8 mouse cellular contexts compared by ENCODE assay signal in the genomic region with DNA sequence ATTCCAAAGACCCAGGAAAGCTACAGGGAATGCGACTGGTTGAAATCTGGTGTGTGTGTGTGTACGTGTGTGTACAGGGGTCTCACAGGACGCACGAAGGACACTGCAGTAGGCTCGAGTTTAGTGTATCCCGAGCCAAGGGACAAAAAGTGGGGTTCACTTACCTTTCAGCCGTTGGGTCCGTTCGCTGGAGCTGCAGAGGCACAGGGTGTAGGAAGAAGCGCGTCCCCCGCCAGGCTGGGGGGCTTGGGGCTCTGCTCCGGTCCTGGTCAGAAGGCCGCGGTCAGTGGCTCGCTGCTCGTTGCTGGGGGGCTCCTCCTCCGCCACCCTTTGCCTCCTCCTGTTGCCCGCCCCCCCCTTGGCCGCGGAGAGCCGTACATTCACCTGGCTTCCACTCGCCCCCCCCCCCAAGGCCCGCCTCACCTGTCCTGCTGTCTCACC. TPM values are rescaled to one million over a fixed set of nuclear protein-coding genes. Genes with fewer than 3 reads are reported as not detected.
DNase-seq lines count a peak whose midpoint lies in the region; ATAC-seq and TF ChIP-seq lines count a peak whose summit lies in the region.

No protein-coding gene starts in this region.

- H3K27ac ChIP-seq in forebrain, embryonic 13.5 days, result no peak overlapping the region
- peak overlapping the region; percentile 99 for H3K27ac ChIP-seq in intestine, embryonic 16.5 days (ENCODE audit: low read length)

- peak; percentile 51 for DNase-seq in gastrocnemius, postnatal 25 days
- DNase-seq in gastrocnemius, adult 18-20 months (ENCODE audit: low spot score), result no peak
- DNase-seq in adrenal gland, postnatal 25 days, result peak; percentile 54
- DNase-seq in lung, adult 2 months, result peak; percentile 56
- DNase-seq in spleen, postnatal 36 days (ENCODE audit: low spot score in 2 of 2), result peak; percentile 27 to 36
- no peak for DNase-seq in natural killer cell, adult 2 months (ENCODE audit: low spot score in 2 of 2)

- no peak for TF ChIP-seq CTCF in lung, adult 2 months (IDR thresholded peaks at IDR 0.05; ENCODE audit: insufficient read depth, low read length)

- WGBS in forebrain, embryonic 13.5 days, result under 1% methylated on average over 16 of the region's 24 CpGs
- WGBS in intestine, embryonic 16.5 days, result under 1% methylated on average over 21 of the region's 24 CpGs
- WGBS in lung, adult 2 months, result under 1% methylated on average over 23 of the region's 24 CpGs

- H3K4me3 ChIP-seq in forebrain, embryonic 13.5 days, result peak overlapping the region; percentile 48
- peak overlapping the region; percentile 77 for H3K4me3 ChIP-seq in intestine, embryonic 16.5 days (ENCODE audit: low read length)
- H3K4me3 ChIP-seq in lung, adult 2 months (replicated peaks; ENCODE audit: extremely low read depth, low read depth, low read length), result peak overlapping the region; percentile 85

- no peaks in the 10 kb centered on the region for H3K9me3 ChIP-seq in forebrain, embryonic 13.5 days (replicated peaks)
- H3K9me3 ChIP-seq in intestine, embryonic 16.5 days (ENCODE audit: control insufficient read depth, low read length), result no peaks in the 10 kb centered on the region

- peaks cover 70% of the 10 kb centered on the region for H3K4me1 ChIP-seq in forebrain, embryonic 13.5 days
- peaks cover 45% of the 10 kb centered on the region for H3K4me1 ChIP-seq in intestine, embryonic 16.5 days (ENCODE audit: control insufficient read depth, insufficient read depth, low read length)
- peaks cover 29% of the 10 kb centered on the region for H3K4me1 ChIP-seq in lung, adult 2 months (ENCODE audit: control insufficient read depth, insufficient read depth, low read length)

- ATAC-seq in forebrain, embryonic 13.5 days, result no peak
- no peak for ATAC-seq in intestine, embryonic 16.5 days

- H3K36me3 ChIP-seq in forebrain, embryonic 13.5 days (ENCODE audit: poor library complexity, severe bottlenecking), result no peaks in the 10 kb centered on the region
- no peaks in the 10 kb centered on the region for H3K36me3 ChIP-seq in intestine, embryonic 16.5 days (ENCODE audit: control insufficient read depth, insufficient read depth, low read length)

- peak overlapping the region; percentile 66 for H3K9ac ChIP-seq in forebrain, embryonic 13.5 days
- peak overlapping the region; percentile 85 for H3K9ac ChIP-seq in intestine, embryonic 16.5 days (ENCODE audit: low read depth, low read length)

- no peak for TF ChIP-seq POLR2A in lung, adult 2 months (IDR thresholded peaks at IDR 0.05; ENCODE audit: borderline replicate concordance, extremely low read depth, low read depth, low read length)

- peak overlapping the region; percentile 96 for H3K4me2 ChIP-seq in forebrain, embryonic 13.5 days
- peak overlapping the region; percentile 94 for H3K4me2 ChIP-seq in intestine, embryonic 16.5 days (ENCODE audit: low read depth, low read length)

- H3K27me3 ChIP-seq in forebrain, embryonic 13.5 days, result peaks cover 27% of the 10 kb centered on the region
- no peaks in the 10 kb centered on the region for H3K27me3 ChIP-seq in intestine, embryonic 16.5 days (replicated peaks; ENCODE audit: control insufficient read depth, insufficient read depth, low read length)

RNA-seq across cellular contexts. Expression of gene Zbtb7b, which starts 1.7 kb away (rescaled TPM):
- 10 to 100 TPM; 23.0 to 23.7 TPM for total RNA-seq in gastrocnemius, postnatal 25 days (2021)
- total RNA-seq in gastrocnemius, adult 18-20 months (2021), result 10 to 100 TPM; 26.4 to 28.3 TPM
- total RNA-seq in adrenal gland, postnatal 25 days (2021), result 98.2 and 110 TPM in 2 replicates
- polyA plus RNA-seq in forebrain, embryonic 13.5 days (2015; fragmentation: Nextera tagmentation; extraction: Ambion mirVana), result 0.41 and 0.67 TPM in 2 replicates
- 10.0 and 11.3 TPM in 2 replicates for polyA plus RNA-seq in intestine, embryonic 16.5 days (2015; fragmentation: Nextera tagmentation; extraction: Ambion mirVana)
- polyA plus RNA-seq in lung, adult 2 months (2012; rRNA removed), result 63.0 and 64.0 TPM in 2 replicates

RNA-seq across cellular contexts. Expression of gene Lenep, which starts 9.7 kb away (rescaled TPM):
- 1 to 10 TPM in 1 of 2 experiments, not detected in 1; 1.2 TPM for total RNA-seq in gastrocnemius, postnatal 25 days (2021)
- under 1 TPM in 1 of 2 experiments, not detected in 1; 0.59 TPM for total RNA-seq in gastrocnemius, adult 18-20 months (2021)
- total RNA-seq in adrenal gland, postnatal 25 days (2021), result 3.1 TPM in 1 of 2 replicates, not detected in the other
- 0.52 and 0.55 TPM in 2 replicates for polyA plus RNA-seq in forebrain, embryonic 13.5 days (2015; fragmentation: Nextera tagmentation; extraction: Ambion mirVana)
- polyA plus RNA-seq in intestine, embryonic 16.5 days (2015; fragmentation: Nextera tagmentation; extraction: Ambion mirVana), result not detected in 2 replicates
- 0.45 and 1.5 TPM in 2 replicates for polyA plus RNA-seq in lung, adult 2 months (2012; rRNA removed)

RNA-seq across cellular contexts. Expression of gene Flad1, which starts 18.8 kb away (rescaled TPM):
- total RNA-seq in gastrocnemius, postnatal 25 days (2021), result 10 to 100 TPM; 43.3 to 44.5 TPM
- total RNA-seq in gastrocnemius, adult 18-20 months (2021), result 10 to 100 TPM; 45.2 to 51.6 TPM
- 34.7 and 35.4 TPM in 2 replicates for total RNA-seq in adrenal gland, postnatal 25 days (2021)
- 36.3 and 39.4 TPM in 2 replicates for polyA plus RNA-seq in forebrain, embryonic 13.5 days (2015; fragmentation: Nextera tagmentation; extraction: Ambion mirVana)
- 44.5 and 53.2 TPM in 2 replicates for polyA plus RNA-seq in intestine, embryonic 16.5 days (2015; fragmentation: Nextera tagmentation; extraction: Ambion mirVana)
- polyA plus RNA-seq in lung, adult 2 months (2012; rRNA removed), result 22.9 and 26.6 TPM in 2 replicates

RNA-seq across cellular contexts. Expression of gene Cks1b, which starts 25.3 kb away (rescaled TPM):
- total RNA-seq in gastrocnemius, postnatal 25 days (2021), result 1 to 10 TPM; 3.1 to 3.4 TPM
- total RNA-seq in gastrocnemius, adult 18-20 months (2021), result 1 to 10 TPM; 2.2 to 2.7 TPM
- total RNA-seq in adrenal gland, postnatal 25 days (2021), result 24.8 and 26.2 TPM in 2 replicates
- polyA plus RNA-seq in forebrain, embryonic 13.5 days (2015; fragmentation: Nextera tagmentation; extraction: Ambion mirVana), result 352 TPM in 2 replicates
- polyA plus RNA-seq in intestine, embryonic 16.5 days (2015; fragmentation: Nextera tagmentation; extraction: Ambion mirVana), result 269 and 311 TPM in 2 replicates
- polyA plus RNA-seq in lung, adult 2 months (2012; rRNA removed), result 6.7 and 11.7 TPM in 2 replicates

RNA-seq across cellular contexts. Expression of gene Shc1, which starts 25.4 kb away (rescaled TPM):
- 10 to 100 TPM; 21.1 to 23.8 TPM for total RNA-seq in gastrocnemius, postnatal 25 days (2021)
- total RNA-seq in gastrocnemius, adult 18-20 months (2021), result 10 to 100 TPM; 14.7 to 19.1 TPM
- 74.4 and 101 TPM in 2 replicates for total RNA-seq in adrenal gland, postnatal 25 days (2021)
- polyA plus RNA-seq in forebrain, embryonic 13.5 days (2015; fragmentation: Nextera tagmentation; extraction: Ambion mirVana), result 15.9 and 16.7 TPM in 2 replicates
- 85.4 and 89.1 TPM in 2 replicates for polyA plus RNA-seq in intestine, embryonic 16.5 days (2015; fragmentation: Nextera tagmentation; extraction: Ambion mirVana)
- 69.8 and 84.6 TPM in 2 replicates for polyA plus RNA-seq in lung, adult 2 months (2012; rRNA removed)

Comparison
In these comparisons a context has a peak if more than half of its experiments do, and no peak if none do; other contexts are left out.
1. DNase-seq: peak in gastrocnemius, postnatal 25 days (single experiment), adrenal gland, postnatal 25 days (single experiment), lung, adult 2 months (single experiment) and spleen, postnatal 36 days (2 of 2); none in gastrocnemius, adult 18-20 months (single experiment) and natural killer cell, adult 2 months (0 of 2).
2. Peak in every context shown above with its lines, with median percentiles within 50 percentile points of each other: H3K4me3 ChIP-seq.